Mouse (Mus musculus): ENCODE results near the gene Pp2d1. TPM values are rescaled to one million over a fixed set of nuclear protein-coding genes. Genes with fewer than 3 reads are reported as not detected.
A peak's percentile ranks its signal among the peaks of the same experiment; 100 is the strongest.
"Not testable (repeated sequence)": the region's sequence is repeated elsewhere in the genome, so short reads cannot be mapped to it uniquely, and the experiment has no call there.

Gene Pp2d1
- polyA plus RNA-seq (2015; fragmentation: Nextera tagmentation; extraction: Ambion mirVana) = 0.05 and 0.13 TPM in 2 replicates

- not testable (repeated sequence) for H3K27ac ChIP-seq (replicated peaks); H3K9ac ChIP-seq; H3K36me3 ChIP-seq (replicated peaks); H3K9me3 ChIP-seq (replicated peaks); H3K4me3 ChIP-seq (replicated peaks); H3K4me2 ChIP-seq; ATAC-seq (ENCODE audit: insufficient read depth); H3K27me3 ChIP-seq; H3K4me1 ChIP-seq (replicated peaks)
- WGBS (ENCODE audit: insufficient replicate concordance) = 69% methylated on average over 2 of the region's 2 CpGs
Observed at GRCm38 (mm10) chr17:53539351-53539750, at the start of gene Pp2d1. TSS of gene Pp2d1 (minus strand) at chr17:53539451.

- WGBS (ENCODE audit: insufficient replicate concordance) = 58% methylated on average over 9 of the region's 9 CpGs
Observed at GRCm38 (mm10) chr17:53588097-53588855, 49.0 kb upstream of the Pp2d1 start.

GRCm38 (mm10) chr17:53587074-53587851 is 48.0 kb upstream of the Pp2d1 start:
- 13% methylated on average over 14 of the region's 14 CpGs for WGBS (ENCODE audit: insufficient replicate concordance)

More at GRCm38 (mm10) chr17:53588097-53588855, 49.0 kb upstream of the Pp2d1 start:
- peak overlapping the region; percentile 73 for H3K27ac ChIP-seq (replicated peaks)
- no peak overlapping the region for H3K9ac ChIP-seq
- 0 out of 2 replicates have a peak, but pooled peaks cover 7% of the 10 kb centered on the region for H3K36me3 ChIP-seq (replicated peaks)
- ATAC-seq (ENCODE audit: insufficient read depth) = no peak
- no peaks in the 10 kb centered on the region for H3K9me3 ChIP-seq (replicated peaks)
- H3K27me3 ChIP-seq = no peaks in the 10 kb centered on the region
- no peak overlapping the region for H3K4me3 ChIP-seq (replicated peaks)
- 0 out of 2 replicates have a peak overlapping the region, but pooled peaks have one; percentile 42 for H3K4me2 ChIP-seq
- H3K4me1 ChIP-seq (replicated peaks) = peaks cover 27% of the 10 kb centered on the region

GRCm38 (mm10) chr17:53583846-53584579 is 44.8 kb upstream of the Pp2d1 start:
- no peak overlapping the region for H3K27ac ChIP-seq (replicated peaks)
- 0 out of 2 replicates have a peak, but pooled peaks cover 7% of the 10 kb centered on the region for H3K36me3 ChIP-seq (replicated peaks)
- H3K9ac ChIP-seq = no peak overlapping the region
- H3K4me1 ChIP-seq (replicated peaks) = peaks cover 51% of the 10 kb centered on the region
- H3K4me2 ChIP-seq = no peak overlapping the region
- no peaks in the 10 kb centered on the region for H3K27me3 ChIP-seq
- no peaks in the 10 kb centered on the region for H3K9me3 ChIP-seq (replicated peaks)
- ATAC-seq (ENCODE audit: insufficient read depth) = no peak
- WGBS (ENCODE audit: insufficient replicate concordance) = 67% methylated on average over 11 of the region's 11 CpGs
- H3K4me3 ChIP-seq (replicated peaks) = no peak overlapping the region

More at GRCm38 (mm10) chr17:53587074-53587851, 48.0 kb upstream of the Pp2d1 start:
- Histone ChIP-seq H3K4me3 (replicated peaks) (no peak overlapping the region), H3K36me3 (replicated peaks) (0 out of 2 replicates have a peak, but pooled peaks cover 7% of the 10 kb centered on the region), H3K9me3 (replicated peaks) (no peaks in the 10 kb centered on the region), H3K27ac (replicated peaks) (peak overlapping the region; percentile 73), H3K27me3 (no peaks in the 10 kb centered on the region), H3K4me2 (peak overlapping the region; percentile 42), H3K4me1 (replicated peaks) (peaks cover 32% of the 10 kb centered on the region), H3K9ac (0 out of 2 replicates have a peak overlapping the region, but pooled peaks have one; percentile 4)
- ATAC-seq (ENCODE audit: insufficient read depth) = peak; percentile 87

- Histone ChIP-seq H3K27me3 (no peaks in the 10 kb centered on the region), H3K4me2 (no peak overlapping the region), H3K9ac (no peak overlapping the region), H3K27ac (replicated peaks) (no peak overlapping the region), H3K36me3 (replicated peaks) (0 out of 2 replicates have a peak, but pooled peaks cover 7% of the 10 kb centered on the region), H3K9me3 (replicated peaks) (no peaks in the 10 kb centered on the region), H3K4me3 (replicated peaks) (no peak overlapping the region), H3K4me1 (replicated peaks) (peaks cover 53% of the 10 kb centered on the region)
- 71% methylated on average over 7 of the region's 7 CpGs for WGBS (ENCODE audit: insufficient replicate concordance)
- ATAC-seq (ENCODE audit: insufficient read depth) = no peak
Observed at GRCm38 (mm10) chr17:53582805-53583204, 43.6 kb upstream of the Pp2d1 start.

- no peak overlapping the region for H3K4me3 ChIP-seq (replicated peaks)
- no peak overlapping the region for H3K4me2 ChIP-seq
- WGBS (ENCODE audit: insufficient replicate concordance) = 39% methylated on average over 4 of the region's 4 CpGs
- H3K27ac ChIP-seq (replicated peaks) = no peak overlapping the region
- no peak for ATAC-seq (ENCODE audit: insufficient read depth)
- H3K4me1 ChIP-seq (replicated peaks) = peaks cover 48% of the 10 kb centered on the region
- H3K9ac ChIP-seq = no peak overlapping the region
- H3K27me3 ChIP-seq = no peaks in the 10 kb centered on the region
- no peaks in the 10 kb centered on the region for H3K9me3 ChIP-seq (replicated peaks)
- 0 out of 2 replicates have a peak, but pooled peaks cover 7% of the 10 kb centered on the region for H3K36me3 ChIP-seq (replicated peaks)
Observed at GRCm38 (mm10) chr17:53582026-53582585, 42.9 kb upstream of the Pp2d1 start.

GRCm38 (mm10) chr17:53580237-53580636 is 41.0 kb upstream of the Pp2d1 start:
- 64% methylated on average over 3 of the region's 3 CpGs for WGBS (ENCODE audit: insufficient replicate concordance)
- Histone ChIP-seq H3K4me2 (no peak overlapping the region), H3K9ac (no peak overlapping the region), H3K36me3 (replicated peaks) (0 out of 2 replicates have a peak, but pooled peaks cover 7% of the 10 kb centered on the region), H3K27me3 (no peaks in the 10 kb centered on the region), H3K9me3 (replicated peaks) (no peaks in the 10 kb centered on the region), H3K27ac (replicated peaks) (no peak overlapping the region), H3K4me3 (replicated peaks) (no peak overlapping the region), H3K4me1 (replicated peaks) (peaks cover 41% of the 10 kb centered on the region)
- ATAC-seq (ENCODE audit: insufficient read depth) = no peak

GRCm38 (mm10) chr17:53579612-53580011 is 40.4 kb upstream of the Pp2d1 start:
- peaks cover 41% of the 10 kb centered on the region for H3K4me1 ChIP-seq (replicated peaks)
- no peak overlapping the region for H3K9ac ChIP-seq
- H3K4me2 ChIP-seq = no peak overlapping the region
- H3K9me3 ChIP-seq (replicated peaks) = no peaks in the 10 kb centered on the region
- H3K27me3 ChIP-seq = no peaks in the 10 kb centered on the region
- ATAC-seq (ENCODE audit: insufficient read depth) = no peak
- H3K4me3 ChIP-seq (replicated peaks) = no peak overlapping the region
- H3K27ac ChIP-seq (replicated peaks) = no peak overlapping the region
- H3K36me3 ChIP-seq (replicated peaks) = 0 out of 2 replicates have a peak, but pooled peaks cover 7% of the 10 kb centered on the region
- WGBS (ENCODE audit: insufficient replicate concordance) = 66% methylated on average over 4 of the region's 4 CpGs

GRCm38 (mm10) chr17:53578776-53579175 is 39.5 kb upstream of the Pp2d1 start:
- WGBS (ENCODE audit: insufficient replicate concordance) = 28% methylated on average over 9 of the region's 9 CpGs
- peak overlapping the region; percentile 23; the same call in 1 of the 2 replicates for H3K4me2 ChIP-seq
- ATAC-seq (ENCODE audit: insufficient read depth) = peak; percentile 43
- no peaks in the 10 kb centered on the region for H3K9me3 ChIP-seq (replicated peaks)
- H3K9ac ChIP-seq = no peak overlapping the region
- H3K36me3 ChIP-seq (replicated peaks) = 0 out of 2 replicates have a peak, but pooled peaks cover 2% of the 10 kb centered on the region
- H3K4me1 ChIP-seq (replicated peaks) = peaks cover 47% of the 10 kb centered on the region
- H3K4me3 ChIP-seq (replicated peaks) = no peak overlapping the region
- peak overlapping the region; percentile 41; the same call in 1 of the 2 replicates for H3K27ac ChIP-seq (replicated peaks)
- H3K27me3 ChIP-seq = no peaks in the 10 kb centered on the region

GRCm38 (mm10) chr17:53578249-53578648 is 39.0 kb upstream of the Pp2d1 start:
- Histone ChIP-seq H3K4me1 (replicated peaks) (peaks cover 50% of the 10 kb centered on the region), H3K4me2 (peak overlapping the region; percentile 23; the same call in 1 of the 2 replicates), H3K9me3 (replicated peaks) (no peaks in the 10 kb centered on the region), H3K27me3 (no peaks in the 10 kb centered on the region), H3K27ac (replicated peaks) (peak overlapping the region; percentile 41; the same call in 1 of the 2 replicates), H3K4me3 (replicated peaks) (no peak overlapping the region), H3K9ac (no peak overlapping the region), H3K36me3 (replicated peaks) (no peaks in the 10 kb centered on the region)
- peak; percentile 35 for ATAC-seq (ENCODE audit: insufficient read depth)
- WGBS (ENCODE audit: insufficient replicate concordance) = 62% methylated on average over 6 of the region's 6 CpGs

Measured in liver, embryonic 15.5 days (tissue).